Mouse (Mus musculus) liver, adult 2 months (tissue): ENCODE results near the gene Ripor3.

ENCODE experiments used
- CTCF ChIP-seq: fragments of 200-500 bp; IDR thresholded peaks from 2 replicates; pipeline ENCODE4 v1.5.1; 2011; ENCODE audit warnings: low read depth, low read length, control low read depth
- POLR2A ChIP-seq: fragments of 200-500 bp; IDR thresholded peaks from 2 replicates; pipeline ENCODE4 v1.6.1; 2011; ENCODE audit warnings: low read length, control low read depth; ENCODE audit not compliant: insufficient read depth; ENCODE audit errors: extremely low read depth

DNA sequence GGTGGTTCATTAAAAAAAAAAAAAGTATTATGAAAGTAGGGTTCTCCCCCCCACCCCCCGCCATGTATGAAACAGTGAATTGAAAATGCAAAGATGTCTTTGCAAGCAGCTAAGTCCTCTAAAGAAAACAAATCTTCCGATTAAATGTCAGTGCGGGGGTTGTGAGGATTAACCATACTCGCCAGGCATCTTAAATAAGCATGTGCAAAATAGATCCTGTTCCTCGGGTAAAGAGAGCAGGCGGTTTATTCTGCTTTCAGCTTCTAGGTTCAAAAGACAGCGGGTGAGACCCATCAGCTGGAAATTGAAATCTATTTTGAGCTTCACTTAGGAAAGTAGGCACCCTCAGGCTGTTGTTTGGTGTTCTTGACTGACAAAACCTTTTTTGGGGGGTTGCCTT is 77.0 kb downstream of the Ripor3 start:
- no peak for TF ChIP-seq CTCF
- TF ChIP-seq POLR2A: no peak
